Mouse (Mus musculus): ENCODE results near the gene Samd7.

GRCm38 (mm10) chr3:30788531-30788930, 42.4 kb downstream of the Samd7 start:
- TF ChIP-seq POLR2A (IDR thresholded peaks at IDR 0.05; ENCODE audit: low read depth, low read length) (no peak), CTCF (IDR thresholded peaks at IDR 0.05; ENCODE audit: extremely low read depth, insufficient read depth, insufficient read length, insufficient replicate concordance) (no peak)
